Mouse (Mus musculus): Measurements from ENCODE around the gene Cstb.

Cstb gene

DNA sequence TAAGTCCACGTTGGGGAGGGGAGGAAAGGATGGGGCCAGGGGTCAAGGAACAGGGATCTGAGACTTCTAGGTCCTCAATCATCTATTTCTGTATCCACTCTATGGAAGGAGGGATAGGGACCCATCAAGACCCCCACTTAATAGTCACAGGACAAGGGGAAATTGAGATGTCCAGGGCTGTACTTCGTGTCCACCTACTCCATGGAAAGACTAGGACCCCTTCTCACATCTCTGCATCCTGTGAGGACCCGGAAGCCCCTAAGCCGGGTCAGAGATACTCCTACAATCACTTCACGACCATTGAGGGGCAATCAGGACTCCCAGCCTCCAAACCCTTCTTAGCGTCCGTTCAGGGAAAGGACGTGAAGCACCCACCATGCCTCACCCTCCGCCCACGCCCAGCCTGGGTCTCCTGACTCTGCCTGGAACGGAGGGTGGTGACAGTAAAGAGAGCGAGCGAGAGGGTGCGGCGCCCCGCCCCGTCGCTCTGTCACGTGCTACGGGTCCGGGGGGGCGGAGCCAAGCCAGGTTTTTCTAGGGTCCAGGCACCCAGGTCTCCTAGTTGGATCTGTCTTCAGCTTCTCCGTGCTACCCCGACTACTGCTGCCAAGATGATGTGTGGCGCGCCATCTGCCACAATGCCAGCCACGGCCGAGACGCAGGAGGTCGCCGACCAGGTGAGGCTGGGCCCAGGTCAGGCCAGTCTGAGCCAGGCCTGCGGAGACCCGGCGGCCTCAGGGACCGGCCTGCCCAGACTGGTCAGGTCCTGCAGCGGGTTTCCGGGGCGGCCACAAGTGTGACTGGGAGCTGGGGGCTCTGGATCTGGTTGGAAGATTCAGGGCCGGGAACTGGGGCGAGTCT is at the start of gene Cstb:
Gene Cstb (plus strand): TSS at position 489 of the 861 bp plus-strand sequence.
- 1% methylated on average over 40 of the region's 40 CpGs for WGBS

DNA sequence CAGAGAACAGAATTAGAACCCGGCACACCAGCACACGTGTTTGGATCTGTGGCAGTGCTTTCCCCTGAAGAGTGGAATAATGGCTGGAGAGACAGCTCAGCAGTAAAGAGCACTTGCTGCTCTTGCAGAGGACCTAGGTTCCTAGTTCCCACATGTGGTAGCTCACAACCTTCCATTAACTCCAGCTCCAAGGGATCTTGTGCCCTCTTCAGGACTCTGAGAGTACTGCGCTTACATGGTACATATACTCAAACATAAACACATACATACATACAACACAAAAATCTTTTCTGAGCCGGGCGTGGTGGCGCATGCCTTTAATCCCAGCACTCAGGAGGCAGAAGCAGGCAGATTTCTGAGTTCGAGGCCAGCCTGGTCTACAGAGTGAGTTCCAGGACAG is 47.0 kb upstream of the Cstb start:
- WGBS, result 93% methylated on average over 7 of the region's 7 CpGs

- WGBS, result 68% methylated on average over 3 of the region's 3 CpGs
Measured at GRCm38 (mm10) chr10:78383567-78383966, 41.9 kb upstream of the Cstb start.

DNA sequence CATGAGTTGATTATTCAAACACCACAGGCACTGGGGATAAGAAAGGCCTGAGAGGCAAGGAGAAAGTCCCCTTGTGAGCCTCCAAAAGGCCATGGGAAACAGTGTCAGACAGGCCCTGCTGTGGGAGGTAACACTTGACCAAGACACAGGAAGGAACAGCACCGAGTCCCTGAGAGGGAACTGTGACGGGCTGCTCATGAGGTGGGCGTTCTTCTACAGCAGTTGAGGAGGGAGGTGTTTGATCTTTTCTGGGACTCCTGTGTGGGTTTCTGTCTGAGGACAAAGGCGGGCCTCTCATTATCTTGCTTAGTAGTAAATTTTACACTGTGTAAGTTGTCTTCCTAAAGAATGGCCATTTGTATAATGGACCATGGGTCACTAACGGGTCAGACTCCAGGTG is 39.9 kb upstream of the Cstb start:
- 52% methylated on average over 5 of the region's 5 CpGs for WGBS

- 15% methylated on average over 20 of the region's 20 CpGs for WGBS
Measured at GRCm38 (mm10) chr10:78388216-78388980, 37.1 kb upstream of the Cstb start.

GRCm38 (mm10) chr10:78390982-78391470 is 34.4 kb upstream of the Cstb start:
- 57% methylated on average over 4 of the region's 4 CpGs for whole genome bisulfite sequencing

DNA sequence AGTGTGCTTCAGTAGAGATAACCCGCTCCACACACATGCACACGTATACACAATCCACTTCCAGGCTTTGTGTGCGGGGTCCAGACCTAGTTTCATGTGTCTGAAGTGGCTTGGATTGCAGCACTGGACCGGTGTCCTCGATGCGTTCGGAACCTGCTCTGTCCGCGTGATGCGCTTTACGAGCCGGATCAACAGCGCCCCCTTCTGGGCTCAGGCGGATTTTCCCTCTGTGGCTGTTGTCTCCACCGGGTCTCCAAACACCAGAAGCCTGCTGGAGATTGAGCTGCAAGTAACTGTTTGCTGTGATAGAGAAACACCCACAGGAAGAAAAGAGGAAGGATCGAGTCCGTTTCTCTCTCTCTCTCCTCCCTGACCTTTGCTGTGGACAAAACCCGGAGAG is 33.4 kb upstream of the Cstb start:
- 5% methylated on average over 18 of the region's 18 CpGs for WGBS

DNA sequence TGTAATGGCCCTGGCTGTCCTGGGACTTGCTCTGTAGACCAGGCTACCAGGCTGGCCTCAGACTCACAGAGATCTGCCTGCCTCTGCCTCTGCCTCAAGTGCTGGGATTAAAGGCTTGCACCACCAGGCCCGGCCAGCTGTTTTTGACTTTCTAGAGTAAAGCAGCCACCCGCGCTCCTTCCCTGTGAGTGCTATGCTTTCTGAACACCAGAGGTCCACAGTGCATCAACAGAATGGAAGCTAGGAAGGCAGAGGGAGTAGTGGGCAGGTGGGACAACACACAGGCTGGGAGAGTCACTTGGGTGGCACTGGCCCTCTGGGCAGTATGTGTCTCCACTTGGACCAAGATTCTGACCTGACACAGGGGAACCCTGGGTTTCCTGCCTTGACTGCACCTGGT is 30.1 kb upstream of the Cstb start:
- 75% methylated on average over 3 of the region's 3 CpGs for WGBS

DNA sequence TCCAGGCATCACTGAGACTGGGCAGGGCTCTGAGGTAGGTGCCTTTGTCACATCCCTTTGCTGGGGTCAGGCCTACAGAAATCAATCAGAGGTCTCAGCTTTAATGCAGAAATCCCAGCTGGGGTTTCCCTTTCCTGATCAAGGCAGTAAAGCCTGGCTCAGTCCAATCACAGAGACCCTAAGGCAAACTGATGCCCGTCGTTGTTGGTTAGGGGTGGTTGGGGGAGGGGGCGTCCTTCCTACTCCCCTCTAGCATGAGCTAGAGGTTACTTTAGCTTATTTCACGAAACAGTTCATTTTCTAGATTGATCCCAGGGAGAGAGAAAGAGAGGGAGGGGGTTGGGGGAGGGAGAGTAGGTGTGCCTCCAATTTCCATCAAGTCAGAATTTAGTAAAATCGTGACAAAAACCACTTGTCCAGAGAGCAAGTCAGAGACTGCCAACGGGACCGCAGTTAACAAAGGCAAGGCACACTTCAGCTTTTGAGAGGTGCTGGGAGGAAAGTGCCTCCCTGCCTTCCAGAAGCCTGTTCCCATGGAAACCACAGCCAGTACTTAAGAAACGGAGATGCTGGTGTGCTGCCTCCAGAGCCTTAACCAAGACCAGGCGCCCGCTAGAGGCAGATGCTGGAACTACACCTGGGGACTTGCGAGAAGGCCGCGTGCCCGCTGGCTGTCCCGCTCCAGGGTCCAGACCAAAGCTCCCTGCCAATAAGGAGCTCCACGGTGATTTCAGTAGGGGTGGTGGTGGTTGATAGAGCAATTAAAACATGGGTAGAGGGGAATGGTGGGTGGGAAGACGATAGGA is 29.4 kb upstream of the Cstb start:
- 4% methylated on average over 17 of the region's 17 CpGs for WGBS

DNA sequence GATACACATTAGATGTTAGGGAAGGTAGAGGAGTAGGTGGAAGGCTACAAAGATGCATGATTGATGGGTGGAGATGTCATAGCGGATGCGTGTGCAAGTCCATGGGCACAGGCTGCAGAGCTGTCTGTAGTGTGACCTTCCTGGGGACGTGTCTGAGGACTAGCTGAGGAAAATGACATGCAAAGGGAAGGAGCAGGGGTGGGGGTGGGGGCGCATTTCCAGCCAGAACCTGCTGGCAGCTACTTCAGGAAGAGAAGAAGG is 28.9 kb upstream of the Cstb start:
- WGBS, result 45% methylated on average over 4 of the region's 4 CpGs

DNA sequence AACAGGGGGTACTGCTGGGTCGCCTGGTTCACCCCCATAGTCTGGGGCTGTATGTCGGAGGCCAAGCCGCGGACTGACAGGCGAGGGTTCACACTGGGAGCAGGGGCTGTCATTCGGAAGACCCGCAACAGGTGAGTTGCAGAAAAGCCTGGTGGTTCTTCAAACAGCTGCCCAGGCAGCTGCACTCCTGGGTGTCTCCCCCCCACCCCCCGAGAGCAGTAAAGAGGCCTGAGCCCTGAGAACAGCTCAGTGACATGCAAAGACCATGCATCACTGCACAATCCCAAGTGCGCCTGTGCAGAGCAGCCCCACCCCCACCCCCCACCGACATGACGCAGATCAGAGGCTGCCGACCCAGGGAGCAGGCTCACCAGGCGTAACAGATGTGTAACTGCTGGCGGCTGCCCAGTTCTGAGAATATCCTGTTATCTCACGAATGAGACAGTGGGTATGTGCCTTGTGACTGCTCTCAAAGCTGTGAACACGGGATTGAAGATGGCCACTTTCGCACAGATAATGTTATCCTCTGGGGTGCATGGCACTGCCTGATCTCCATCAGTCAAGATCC is 26.3 kb upstream of the Cstb start:
- 42% methylated on average over 17 of the region's 17 CpGs for WGBS

- 81% methylated on average over 2 of the region's 2 CpGs for WGBS
Measured at GRCm38 (mm10) chr10:78401127-78401526, 24.3 kb upstream of the Cstb start.

DNA sequence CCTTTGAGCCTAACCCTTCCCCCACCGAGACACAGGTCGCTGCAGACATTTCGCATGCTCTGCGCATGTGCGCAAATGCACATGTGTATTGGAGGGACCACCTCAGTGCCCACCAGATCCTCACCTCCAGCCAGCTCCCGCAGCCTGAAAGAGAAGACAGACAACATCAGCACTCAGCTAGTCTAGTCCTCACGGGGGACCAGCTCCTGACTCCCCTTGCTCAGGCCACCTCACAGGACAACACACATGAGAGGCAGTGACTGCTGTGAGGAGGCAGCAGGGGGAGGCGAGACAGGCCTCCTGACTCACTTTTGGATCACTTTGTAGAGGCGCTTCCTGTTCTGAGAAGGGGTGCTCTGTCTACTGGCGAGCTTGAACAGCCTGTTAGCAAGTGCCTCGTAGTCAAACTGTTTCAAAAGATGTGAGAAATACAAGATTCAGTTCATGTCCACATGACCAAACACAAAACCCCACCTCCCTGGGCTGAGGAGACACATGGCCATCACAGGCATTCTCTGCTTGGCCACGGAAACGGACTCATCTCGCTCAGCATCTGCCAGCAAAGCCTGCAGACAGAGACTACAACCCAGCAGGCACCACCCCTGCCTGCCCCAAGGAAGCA is 23.1 kb upstream of the Cstb start:
- 83% methylated on average over 14 of the region's 14 CpGs for WGBS

DNA sequence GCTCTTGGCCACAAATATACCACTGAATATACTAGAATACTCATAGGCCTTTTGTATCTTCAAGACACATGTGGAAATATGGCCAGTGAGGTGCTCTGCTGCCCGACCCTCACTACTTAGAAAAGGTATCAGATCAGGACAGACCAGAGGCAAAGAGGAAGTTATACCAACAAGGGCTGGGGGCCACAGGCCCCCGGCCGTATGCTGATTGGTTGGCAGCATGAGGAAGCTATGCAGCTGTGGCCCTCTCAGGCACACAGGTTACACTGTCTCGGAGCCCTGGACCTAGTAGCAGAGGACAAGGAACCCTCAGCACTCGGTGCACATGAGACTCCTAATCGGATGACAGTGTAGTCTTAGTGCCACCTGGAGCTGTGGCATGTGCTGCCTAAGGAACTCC is 19.3 kb upstream of the Cstb start:
- 85% methylated on average over 6 of the region's 6 CpGs for WGBS

GRCm38 (mm10) chr10:78407132-78407531 is 18.3 kb upstream of the Cstb start:
- WGBS, result 89% methylated on average over 4 of the region's 4 CpGs

GRCm38 (mm10) chr10:78409035-78409788 is 16.3 kb upstream of the Cstb start:
- 71% methylated on average over 9 of the region's 9 CpGs for WGBS

GRCm38 (mm10) chr10:78411851-78412250 is 13.6 kb upstream of the Cstb start:
- WGBS, result 11% methylated on average over 8 of the region's 8 CpGs

- WGBS, result under 1% methylated on average over 69 of the region's 70 CpGs
Measured at GRCm38 (mm10) chr10:78412319-78413151, 12.9 kb upstream of the Cstb start, which contains the start of gene Rrp1. Gene Rrp1 (minus strand): TSS chr10:78413043.

DNA sequence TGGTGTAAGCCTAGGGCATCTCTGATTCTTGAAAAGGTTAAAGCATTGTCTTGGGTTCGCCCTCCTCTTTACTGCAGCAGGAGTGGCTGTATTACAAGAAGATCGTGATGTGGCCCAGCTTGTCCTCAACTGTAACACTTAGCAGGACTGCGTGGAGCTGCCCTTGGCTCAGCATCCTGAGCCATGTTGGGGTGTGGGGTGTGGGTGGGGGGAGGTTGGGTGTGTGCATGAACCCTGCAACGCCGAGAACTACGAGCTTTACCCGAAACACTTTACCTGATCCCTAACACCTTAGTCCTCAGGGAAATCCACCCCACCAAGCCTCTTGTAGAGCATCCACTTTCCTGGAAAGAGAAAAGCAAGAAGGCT is 12.3 kb upstream of the Cstb start:
- 30% methylated on average over 7 of the region's 7 CpGs for WGBS

GRCm38 (mm10) chr10:78414936-78415335 is 10.5 kb upstream of the Cstb start:
- WGBS, result 93% methylated on average over 3 of the region's 4 CpGs

All from cerebral cortex, adult 2 months (tissue).